Mouse (Mus musculus) pancreas, adult 10 weeks (tissue): ENCODE results near the gene Dync1li1. TPM values are rescaled to one million over a fixed set of nuclear protein-coding genes. Genes with fewer than 3 reads are reported as not detected.

Experiments
- polyA plus RNA-seq: library from polyadenylated mRNA; stranded (reverse); fragments of 350-450 nt; fragmentation: Illumina TruSeq; extraction: RNeasy Lipid Tissue Mini Kit (QIAGEN cat#74804); gene quantifications from one replicate; pipeline ENCODE4 v1.2.3, GENCODE M21; 2015; ENCODE audit warnings: low read depth, low replicate concordance; ENCODE audit not compliant: insufficient read depth

The Dync1li1 gene
- 6.9 TPM for polyA plus RNA-seq

DNA sequence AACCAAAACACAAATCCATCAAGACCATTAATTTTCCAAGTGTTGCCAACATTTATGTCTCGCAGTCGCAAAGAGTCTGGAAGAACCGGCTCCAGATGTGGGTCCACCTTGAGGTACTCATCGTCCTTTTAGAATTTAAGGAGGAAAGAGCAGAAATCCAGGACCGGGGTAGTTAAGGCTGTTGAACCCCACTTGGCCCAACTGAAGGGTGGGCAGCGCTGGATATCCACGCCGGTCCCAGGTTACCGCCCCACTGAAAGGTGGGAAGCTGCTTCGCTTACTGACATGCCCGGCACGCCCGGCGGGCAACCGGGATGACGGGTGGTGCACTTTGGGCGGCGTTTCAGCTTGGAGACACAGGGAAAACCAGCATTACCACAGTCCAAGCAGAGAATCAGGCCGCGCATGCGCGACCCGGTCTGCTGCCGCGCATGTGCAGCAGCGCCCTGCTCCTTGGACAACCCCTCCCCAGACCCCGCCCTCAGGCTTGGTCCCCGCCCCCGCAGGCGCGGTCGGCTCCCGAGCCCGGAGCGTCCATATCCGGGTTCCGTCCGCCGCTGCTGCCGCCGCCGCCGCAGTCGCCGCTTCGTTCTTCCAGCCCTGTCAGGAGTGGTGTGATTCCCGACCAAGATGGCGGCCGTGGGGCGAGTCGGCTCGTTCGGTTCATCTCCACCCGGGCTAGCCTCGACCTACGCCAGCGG lies at the start of gene Dync1li1:
Dync1li1 (plus strand) TSS at position 539 of the 701 bp plus-strand sequence.

GRCm38 (mm10) chr9:114639839-114640646 lies 48.5 kb upstream of the Dync1li1 start, which contains the start of gene Cnot10:
Cnot10 (minus strand) TSS chr9:114640184.

GRCm38 (mm10) chr9:114731011-114731755 lies 42.6 kb downstream of the Dync1li1 start, which contains the start of gene Cmtm6:
Cmtm6 (plus strand) TSS chr9:114731116.

Other genes starting within 250 kb of the Dync1li1 start
- not detected for gene Ccr4, start 183.9 kb upstream of the Dync1li1 start, polyA plus RNA-seq
- not detected for gene C130032M10Rik, start 173.1 kb upstream of the Dync1li1 start, polyA plus RNA-seq
- not detected for gene Trim71, start 124.4 kb upstream of the Dync1li1 start, polyA plus RNA-seq
- gene Cnot10, start 48.6 kb upstream of the Dync1li1 start, polyA plus RNA-seq, result 12.9 TPM
- 12.1 TPM for gene Cmtm6, start 42.3 kb downstream of the Dync1li1 start, polyA plus RNA-seq
- gene Cmtm7, start 93.1 kb downstream of the Dync1li1 start, polyA plus RNA-seq, result 6.4 TPM
- gene Cmtm8, start 155.4 kb downstream of the Dync1li1 start, polyA plus RNA-seq, result 8.9 TPM
- 6.7 TPM for gene Gpd1l, start 245.2 kb downstream of the Dync1li1 start, polyA plus RNA-seq